Mouse (Mus musculus) bone marrow, adult 2 months (tissue): Measurements from ENCODE around the gene Ogdh.

Source experiments
- CTCF ChIP-seq: fragments of 200-500 bp; IDR thresholded peaks from 2 replicates; pipeline ENCODE4 v1.5.1; 2011; ENCODE audit warnings: low read length, control low read depth; ENCODE audit not compliant: control insufficient read depth, insufficient read depth
- POLR2A ChIP-seq: fragments of 200-500 bp; IDR thresholded peaks from 2 replicates; pipeline ENCODE4 v1.6.1; 2011; ENCODE audit warnings: low read depth, mild to moderate bottlenecking, control low read depth, low read length, borderline replicate concordance; ENCODE audit not compliant: control insufficient read depth

- TF ChIP-seq POLR2A (no peak), CTCF (no peak)
Observed at GRCm38 (mm10) chr11:6366434-6366833, 75.0 kb downstream of the Ogdh start.
